Mouse (Mus musculus) kidney, adult 8-10 months (tissue): Measurements from ENCODE around the gene Cpb1.
A peak's percentile ranks its signal among the peaks of the same experiment; 100 is the strongest.

ENCODE experiments used
- DNase-seq, 2 experiments: peaks; one replicate each; pipeline ENCODE4 v3.0.0; 2022

Cpb1 gene

GRCm38 (mm10) chr3:20275633-20276032 lies at the start of gene Cpb1:
Gene Cpb1, minus strand, starts transcription at chr3:20275733.
- DNase-seq, result no peak

- no peak for DNase-seq
Measured at GRCm38 (mm10) chr3:20317233-20317632, 41.7 kb upstream of the Cpb1 start.

GRCm38 (mm10) chr3:20309142-20309541 lies 33.6 kb upstream of the Cpb1 start:
- no peak for DNase-seq

GRCm38 (mm10) chr3:20307256-20307655 lies 31.7 kb upstream of the Cpb1 start:
- DNase-seq, result no peak

DNA sequence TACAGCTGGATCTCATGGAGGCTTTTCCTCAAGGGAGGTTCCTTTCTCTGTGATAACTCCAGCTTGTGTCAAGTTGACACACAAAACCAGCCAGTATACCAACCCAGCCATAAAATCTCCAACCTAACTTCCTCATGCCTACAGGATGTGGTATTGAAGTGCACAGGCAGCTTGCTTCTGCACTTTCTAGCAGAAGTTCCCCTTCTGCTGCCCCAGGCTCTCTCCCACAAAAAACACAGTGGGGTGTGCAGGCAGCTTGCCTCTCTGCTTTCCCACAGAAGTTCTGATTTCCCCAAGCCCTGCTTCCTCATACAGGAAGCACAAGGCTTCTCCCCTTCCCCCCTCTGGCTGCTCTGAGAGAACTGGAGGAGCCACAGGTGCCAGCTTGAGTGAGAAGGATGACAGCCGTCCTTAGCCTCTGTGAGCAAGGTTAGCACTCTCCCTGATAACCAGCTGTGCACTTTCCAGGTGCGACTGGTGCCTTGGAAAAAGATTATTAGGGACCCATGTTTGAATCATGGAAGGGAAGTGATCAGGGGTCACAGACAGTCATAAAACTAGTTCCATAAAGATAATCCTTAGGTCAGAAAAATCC lies 29.3 kb upstream of the Cpb1 start:
- DNase-seq, result no peak

GRCm38 (mm10) chr3:20295546-20295945 lies 20.0 kb upstream of the Cpb1 start:
- no peak for DNase-seq

GRCm38 (mm10) chr3:20294542-20295348 lies 19.2 kb upstream of the Cpb1 start:
- DNase-seq, result no peak

GRCm38 (mm10) chr3:20291370-20291769 lies 15.8 kb upstream of the Cpb1 start:
- no peak for DNase-seq

GRCm38 (mm10) chr3:20288761-20289160 lies 13.2 kb upstream of the Cpb1 start:
- DNase-seq, result no peak

GRCm38 (mm10) chr3:20281796-20282195 lies 6.3 kb upstream of the Cpb1 start:
- DNase-seq, result no peak

- DNase-seq, result no peak
Measured at GRCm38 (mm10) chr3:20254566-20255479, 20.7 kb downstream of the Cpb1 start.

GRCm38 (mm10) chr3:20243913-20244312 lies 31.6 kb downstream of the Cpb1 start:
- DNase-seq, result no peak

GRCm38 (mm10) chr3:20242050-20242449 lies 33.5 kb downstream of the Cpb1 start, which contains the start of gene Cpa3:
Gene Cpa3, minus strand, starts transcription at chr3:20242181.
- no peak for DNase-seq

- no peak for DNase-seq
Measured at GRCm38 (mm10) chr3:20239741-20240140, 35.8 kb downstream of the Cpb1 start.

GRCm38 (mm10) chr3:20236965-20237364 lies 38.6 kb downstream of the Cpb1 start:
- DNase-seq, result no peak

- no peak for DNase-seq
Measured at GRCm38 (mm10) chr3:20229027-20229426, 46.5 kb downstream of the Cpb1 start.

- DNase-seq, result no peak
Measured at GRCm38 (mm10) chr3:20225429-20225828, 50.1 kb downstream of the Cpb1 start.

- DNase-seq, result no peak
Measured at GRCm38 (mm10) chr3:20222926-20223698, 52.4 kb downstream of the Cpb1 start.

DNA sequence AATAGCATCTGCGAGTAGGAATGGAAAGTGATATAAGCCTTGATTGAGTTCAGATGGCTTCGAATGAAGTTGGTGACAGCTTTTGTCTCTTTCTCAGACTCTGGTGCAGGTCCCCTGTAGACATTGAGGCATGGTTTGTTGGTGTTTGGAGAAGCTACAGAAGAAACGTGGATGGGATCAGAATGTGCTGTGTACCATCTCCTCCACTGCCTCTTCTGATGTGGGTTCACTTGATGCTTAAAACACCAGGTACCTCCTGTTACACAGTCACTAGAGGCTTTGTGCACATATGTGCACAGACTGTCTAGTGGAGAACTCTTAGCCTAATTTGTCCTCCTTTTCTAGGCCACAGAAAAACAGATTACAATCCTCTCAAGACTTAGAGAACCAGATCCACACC lies 53.4 kb downstream of the Cpb1 start:
- no peak for DNase-seq

DNA sequence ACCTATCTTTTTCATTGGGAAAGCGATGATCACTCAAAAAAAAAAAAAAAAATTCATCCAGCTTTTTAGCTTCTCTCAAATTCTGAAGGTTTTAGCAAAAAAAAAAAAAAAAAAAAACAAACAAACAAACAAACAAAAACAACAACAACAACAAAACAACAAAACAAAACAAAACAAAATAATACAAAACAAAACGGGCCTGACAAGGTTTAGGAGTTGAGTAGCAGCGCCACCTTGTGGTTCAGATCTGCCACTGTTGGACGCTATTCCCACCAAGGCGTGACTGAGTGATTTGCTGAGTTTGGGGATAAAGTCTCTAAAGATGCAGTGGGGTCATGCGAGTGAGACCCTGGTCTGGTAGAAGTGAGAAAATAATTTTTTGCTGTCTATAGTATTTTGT lies 76.7 kb downstream of the Cpb1 start:
- DNase-seq, result peak; percentile 12 to 58
